Mouse (Mus musculus) midbrain, embryonic 15.5 days (tissue): Measurements from ENCODE around the gene Krt32. TPM values are rescaled to one million over a fixed set of nuclear protein-coding genes. Genes with fewer than 3 reads are reported as not detected.

Experiments
- ATAC-seq: fragments of 200-750 bp; cut with Nextera tagmentation; replicated peaks from 2 replicates; pipeline ENCODE4 v1.8.0; 2017; ENCODE audit warnings: moderate TSS enrichment
- H3K27ac ChIP-seq: fragments of 300-500 bp; sonication (generic); 2 replicates; pipeline ENCODE4 v1.5.1; 2015; ENCODE audit warnings: mild to moderate bottlenecking, inconsistent platforms
- H3K27me3 ChIP-seq: fragments of 300-500 bp; sonication (generic); replicated peaks from 2 replicates; pipeline ENCODE4 v1.6.1; 2015; ENCODE audit warnings: inconsistent platforms
- H3K36me3 ChIP-seq: fragments of 300-500 bp; sonication (generic); replicated peaks from 2 replicates; pipeline ENCODE4 v1.6.1; 2015; ENCODE audit warnings: inconsistent platforms
- H3K4me1 ChIP-seq: fragments of 300-500 bp; sonication (generic); 2 replicates; pipeline ENCODE4 v1.6.1; 2015; ENCODE audit warnings: inconsistent platforms
- H3K4me2 ChIP-seq: fragments of 300-500 bp; sonication (generic); 2 replicates; pipeline ENCODE4 v1.6.1; 2015; ENCODE audit warnings: inconsistent platforms, mild to moderate bottlenecking, moderate library complexity
- H3K4me3 ChIP-seq: fragments of 300-500 bp; sonication (generic); 2 replicates; pipeline ENCODE4 v1.5.1; 2015; ENCODE audit warnings: mild to moderate bottlenecking, inconsistent platforms
- H3K9ac ChIP-seq: fragments of 300-500 bp; sonication (generic); 2 replicates; pipeline ENCODE4 v1.6.1; 2015; ENCODE audit warnings: mild to moderate bottlenecking, inconsistent platforms
- H3K9me3 ChIP-seq: fragments of 300-500 bp; sonication (generic); 2 replicates; pipeline ENCODE4 v1.6.1; 2016; ENCODE audit warnings: inconsistent platforms
- WGBS: fragments of 180-500 bp; shearing (Covaris S2); methylation state at CpG from one replicate; pipeline ENCODE4 v1.1.7; 2015; ENCODE audit warnings: mixed read lengths; 5-methylcytosine and 5-hydroxymethylcytosine counted together
- polyA plus RNA-seq: library from polyadenylated mRNA; unstranded; fragments of >200 nt; fragmentation: Nextera tagmentation; extraction: Ambion mirVana; gene quantifications from 2 replicates; pipeline ENCODE4 v1.2.1, GENCODE M21; 2015

Krt32 gene
- polyA plus RNA-seq, 1 experiment from 2014 or later: not detected

GRCm38 (mm10) chr11:100097819-100098218 lies 9.8 kb upstream of the Krt32 start:
- Histone ChIP-seq H3K27me3 (no peaks in the 10 kb centered on the region), H3K27ac (no peak overlapping the region), H3K9me3 (no peaks in the 10 kb centered on the region), H3K9ac (no peak overlapping the region), H3K4me1 (no peaks in the 10 kb centered on the region), H3K4me3 (no peak overlapping the region), H3K36me3 (no peaks in the 10 kb centered on the region), H3K4me2 (no peak overlapping the region)
- WGBS: 70% methylated on average over 9 of the region's 9 CpGs
- no peak for ATAC-seq

GRCm38 (mm10) chr11:100096141-100096540 lies 8.1 kb upstream of the Krt32 start, which contains the start of gene Krt35:
TSS of gene Krt35 (minus strand) at chr11:100096241.
- Histone ChIP-seq H3K27me3 (no peaks in the 10 kb centered on the region), H3K9ac (no peak within 1 kb of the TSS), H3K4me2 (no peak within 1 kb of the TSS), H3K36me3 (no peaks in the 10 kb centered on the region), H3K4me1 (no peaks in the 10 kb centered on the region), H3K4me3 (no peak within 1 kb of the TSS), H3K27ac (no peak within 1 kb of the TSS), H3K9me3 (no peaks in the 10 kb centered on the region)
- no peak for ATAC-seq
- WGBS: 84% methylated on average over 9 of the region's 9 CpGs

GRCm38 (mm10) chr11:100088378-100089025 lies 476 bp upstream of the Krt32 start:
- 72% methylated on average over 7 of the region's 7 CpGs for WGBS
- ATAC-seq: no peak
- no peaks in the 10 kb centered on the region for H3K27me3 ChIP-seq
- H3K4me1 ChIP-seq: no peaks in the 10 kb centered on the region
- H3K4me3 ChIP-seq: no peak overlapping the region
- H3K9ac ChIP-seq: no peak overlapping the region
- no peak overlapping the region for H3K27ac ChIP-seq
- H3K36me3 ChIP-seq: no peaks in the 10 kb centered on the region
- H3K4me2 ChIP-seq: no peak overlapping the region
- H3K9me3 ChIP-seq: no peaks in the 10 kb centered on the region

GRCm38 (mm10) chr11:100073873-100074272 lies 14.2 kb downstream of the Krt32 start:
- ATAC-seq: no peak
- Histone ChIP-seq H3K27ac (no peak overlapping the region), H3K9ac (no peak overlapping the region), H3K27me3 (no peaks in the 10 kb centered on the region), H3K4me3 (no peak overlapping the region), H3K36me3 (no peaks in the 10 kb centered on the region), H3K4me1 (no peaks in the 10 kb centered on the region), H3K9me3 (no peaks in the 10 kb centered on the region), H3K4me2 (no peak overlapping the region)
- WGBS: 63% methylated on average over 1 of the region's 1 CpGs

- WGBS: 86% methylated on average over 17 of the region's 17 CpGs
- Histone ChIP-seq H3K27ac (no peak overlapping the region), H3K9ac (no peak overlapping the region), H3K9me3 (no peaks in the 10 kb centered on the region), H3K4me1 (no peaks in the 10 kb centered on the region), H3K27me3 (no peaks in the 10 kb centered on the region), H3K4me3 (no peak overlapping the region), H3K4me2 (no peak overlapping the region), H3K36me3 (no peaks in the 10 kb centered on the region)
- no peak for ATAC-seq
Observed at GRCm38 (mm10) chr11:100067293-100068036, 20.6 kb downstream of the Krt32 start.

GRCm38 (mm10) chr11:100066236-100067010 lies 21.6 kb downstream of the Krt32 start:
- ATAC-seq: no peak
- H3K4me3 ChIP-seq: no peak overlapping the region
- H3K27ac ChIP-seq: no peak overlapping the region
- no peaks in the 10 kb centered on the region for H3K27me3 ChIP-seq
- H3K4me1 ChIP-seq: no peaks in the 10 kb centered on the region
- H3K4me2 ChIP-seq: no peak overlapping the region
- H3K9ac ChIP-seq: no peak overlapping the region
- H3K36me3 ChIP-seq: no peaks in the 10 kb centered on the region
- H3K9me3 ChIP-seq: no peaks in the 10 kb centered on the region
- 55% methylated on average over 12 of the region's 12 CpGs for WGBS

GRCm38 (mm10) chr11:100058875-100059274 lies 29.2 kb downstream of the Krt32 start:
- no peaks in the 10 kb centered on the region for H3K4me1 ChIP-seq
- no peak overlapping the region for H3K4me2 ChIP-seq
- H3K9ac ChIP-seq: no peak overlapping the region
- no peaks in the 10 kb centered on the region for H3K36me3 ChIP-seq
- no peaks in the 10 kb centered on the region for H3K9me3 ChIP-seq
- H3K27ac ChIP-seq: no peak overlapping the region
- no peaks in the 10 kb centered on the region for H3K27me3 ChIP-seq
- no peak for ATAC-seq
- H3K4me3 ChIP-seq: no peak overlapping the region
- 72% methylated on average over 8 of the region's 8 CpGs for WGBS

- no peaks in the 10 kb centered on the region for H3K4me1 ChIP-seq
- no peak overlapping the region for H3K4me2 ChIP-seq
- no peak overlapping the region for H3K9ac ChIP-seq
- H3K27ac ChIP-seq: no peak overlapping the region
- ATAC-seq: no peak
- 81% methylated on average over 9 of the region's 9 CpGs for WGBS
- no peaks in the 10 kb centered on the region for H3K27me3 ChIP-seq
- no peaks in the 10 kb centered on the region for H3K9me3 ChIP-seq
- H3K36me3 ChIP-seq: no peaks in the 10 kb centered on the region
- H3K4me3 ChIP-seq: no peak overlapping the region
Observed at GRCm38 (mm10) chr11:100055686-100056655, 32.1 kb downstream of the Krt32 start.

- H3K27ac ChIP-seq: no peak within 1 kb of the TSS
- H3K27me3 ChIP-seq: no peaks in the 10 kb centered on the region
- H3K4me1 ChIP-seq: no peaks in the 10 kb centered on the region
- H3K9me3 ChIP-seq: no peaks in the 10 kb centered on the region
- H3K9ac ChIP-seq: no peak within 1 kb of the TSS
- no peak within 1 kb of the TSS for H3K4me3 ChIP-seq
- 81% methylated on average over 3 of the region's 3 CpGs for WGBS
- H3K4me2 ChIP-seq: no peak within 1 kb of the TSS
- no peak for ATAC-seq
- H3K36me3 ChIP-seq: no peaks in the 10 kb centered on the region
Observed at GRCm38 (mm10) chr11:100050451-100050850, 37.6 kb downstream of the Krt32 start, which contains the start of gene Krt31. TSS of gene Krt31 (minus strand) at chr11:100050551.

GRCm38 (mm10) chr11:100047193-100047592 lies 40.8 kb downstream of the Krt32 start:
- WGBS: 88% methylated on average over 2 of the region's 2 CpGs

GRCm38 (mm10) chr11:100046303-100046866 lies 41.6 kb downstream of the Krt32 start:
- Histone ChIP-seq H3K27me3 (no peaks in the 10 kb centered on the region), H3K9ac (no peak overlapping the region), H3K36me3 (no peaks in the 10 kb centered on the region), H3K4me1 (no peaks in the 10 kb centered on the region), H3K27ac (no peak overlapping the region), H3K4me2 (no peak overlapping the region), H3K9me3 (no peaks in the 10 kb centered on the region), H3K4me3 (no peak overlapping the region)
- 83% methylated on average over 6 of the region's 6 CpGs for WGBS
- no peak for ATAC-seq

More at GRCm38 (mm10) chr11:100047193-100047592, 40.8 kb downstream of the Krt32 start:
- Histone ChIP-seq H3K27ac (no peak overlapping the region), H3K4me3 (no peak overlapping the region), H3K36me3 (no peaks in the 10 kb centered on the region), H3K4me2 (no peak overlapping the region), H3K9me3 (no peaks in the 10 kb centered on the region), H3K27me3 (no peaks in the 10 kb centered on the region), H3K4me1 (no peaks in the 10 kb centered on the region), H3K9ac (no peak overlapping the region)
- ATAC-seq: no peak
